Mouse (Mus musculus): Measurements from ENCODE around the gene Bpifa6. TPM values are rescaled to one million over a fixed set of nuclear protein-coding genes. Genes with fewer than 3 reads are reported as not detected.

Gene Bpifa6
- not detected in 2 replicates for polyA plus RNA-seq (2012; ENCODE audit: insufficient read depth, low replicate concordance)

DNA sequence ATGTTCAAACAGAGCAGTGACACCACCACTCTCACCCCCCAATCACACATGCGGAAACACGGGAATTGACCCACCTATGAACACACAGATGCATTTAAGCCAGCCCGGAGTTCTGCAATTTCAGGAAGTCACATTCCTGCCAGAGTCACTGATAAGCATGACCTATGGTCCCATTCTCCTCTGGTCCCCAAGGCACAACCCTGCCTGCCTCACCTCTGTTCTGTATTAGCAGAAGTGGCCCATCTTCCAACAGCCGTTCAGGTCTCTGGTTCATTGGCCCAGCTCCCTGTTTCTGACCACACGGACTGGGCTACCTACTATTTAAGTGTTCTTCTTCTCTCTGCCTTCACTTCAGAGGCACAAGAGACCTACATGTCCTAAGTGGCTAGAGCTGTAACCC, at the start of gene Bpifa6:
Gene Bpifa6 (plus strand): TSS at position 364 of the 400 bp plus-strand sequence.
- H3K4me3 ChIP-seq (replicated peaks): no peak within 1 kb of the TSS
- no peaks in the 10 kb centered on the region for H3K4me1 ChIP-seq
- H3K9me3 ChIP-seq: no peaks in the 10 kb centered on the region
- TF ChIP-seq GATA1 (IDR thresholded peaks at IDR 0.05; ENCODE audit: borderline replicate concordance, low read length) (no peak), FLI1 (IDR thresholded peaks at IDR 0.05; ENCODE audit: low read length) (no peak)
- H3K27me3 ChIP-seq (replicated peaks): peaks cover 8% of the 10 kb centered on the region
- H3K36me3 ChIP-seq (replicated peaks; ENCODE audit: low read length): no peaks in the 10 kb centered on the region

DNA sequence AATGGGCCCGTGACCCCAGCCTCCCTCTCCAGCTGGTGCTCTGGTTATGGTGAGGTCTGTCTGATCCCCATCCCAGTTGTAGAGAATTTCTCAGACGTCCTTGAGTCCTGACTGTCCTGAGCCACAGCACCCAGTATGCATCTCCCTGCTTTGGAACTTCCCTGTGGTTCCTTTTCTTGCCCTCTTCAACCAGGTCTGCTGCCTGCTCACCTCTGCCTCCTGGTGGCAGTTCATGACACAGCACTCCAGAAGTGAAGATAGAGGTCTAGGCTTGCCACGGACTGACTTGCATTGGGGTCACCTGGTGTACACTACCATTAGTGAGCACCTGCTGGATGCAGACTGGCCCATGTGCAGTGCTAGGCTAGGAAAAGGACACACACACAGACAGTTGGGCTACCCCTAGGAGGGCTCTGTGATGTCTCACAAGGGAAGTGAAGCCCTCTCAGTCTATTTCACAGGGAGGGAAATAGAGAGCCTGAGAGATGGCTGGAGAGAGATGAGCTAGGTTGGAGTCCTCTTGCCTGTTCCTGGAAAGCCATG, 44.8 kb upstream of the Bpifa6 start:
- Histone ChIP-seq H3K27me3 (replicated peaks) (peaks cover 86% of the 10 kb centered on the region), H3K36me3 (replicated peaks; ENCODE audit: low read length) (no peaks in the 10 kb centered on the region), H3K4me1 (no peaks in the 10 kb centered on the region; the same call in 1 of the 2 replicates), H3K4me3 (replicated peaks) (no peak overlapping the region), H3K9me3 (peaks cover under 1% of the 10 kb centered on the region; the same call in 1 of the 2 replicates)
- TF ChIP-seq GATA1 (IDR thresholded peaks at IDR 0.05; ENCODE audit: borderline replicate concordance, low read length) (no peak), FLI1 (IDR thresholded peaks at IDR 0.05; ENCODE audit: low read length) (no peak)

DNA sequence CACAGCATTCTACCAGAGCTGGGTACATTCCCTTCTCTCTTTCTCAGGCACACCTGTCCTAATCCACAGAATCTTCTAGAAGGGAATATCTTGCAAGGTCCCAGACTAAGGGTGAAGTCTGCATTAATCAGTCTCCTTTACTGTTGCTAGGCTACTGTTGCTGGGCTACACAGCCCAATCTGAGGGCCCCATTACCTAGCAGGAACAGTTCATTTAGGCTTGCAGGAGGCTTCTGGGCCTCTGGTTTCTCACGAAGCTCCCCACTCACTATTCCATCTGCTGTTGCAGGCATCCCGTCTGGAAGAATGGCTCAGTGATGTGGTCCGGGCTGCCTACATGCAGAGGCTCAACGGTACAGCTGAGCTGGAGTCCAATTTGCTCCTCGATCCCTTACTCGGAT, 43.6 kb upstream of the Bpifa6 start:
- H3K36me3 ChIP-seq (replicated peaks; ENCODE audit: low read length): no peaks in the 10 kb centered on the region
- no peak for TF ChIP-seq FLI1 (IDR thresholded peaks at IDR 0.05; ENCODE audit: low read length)
- no peak for TF ChIP-seq GATA1 (IDR thresholded peaks at IDR 0.05; ENCODE audit: borderline replicate concordance, low read length)
- peaks cover 87% of the 10 kb centered on the region for H3K27me3 ChIP-seq (replicated peaks)
- H3K9me3 ChIP-seq: peaks cover 9% of the 10 kb centered on the region
- no peak overlapping the region for H3K4me3 ChIP-seq (replicated peaks)
- H3K4me1 ChIP-seq: no peaks in the 10 kb centered on the region; the same call in 1 of the 2 replicates

DNA sequence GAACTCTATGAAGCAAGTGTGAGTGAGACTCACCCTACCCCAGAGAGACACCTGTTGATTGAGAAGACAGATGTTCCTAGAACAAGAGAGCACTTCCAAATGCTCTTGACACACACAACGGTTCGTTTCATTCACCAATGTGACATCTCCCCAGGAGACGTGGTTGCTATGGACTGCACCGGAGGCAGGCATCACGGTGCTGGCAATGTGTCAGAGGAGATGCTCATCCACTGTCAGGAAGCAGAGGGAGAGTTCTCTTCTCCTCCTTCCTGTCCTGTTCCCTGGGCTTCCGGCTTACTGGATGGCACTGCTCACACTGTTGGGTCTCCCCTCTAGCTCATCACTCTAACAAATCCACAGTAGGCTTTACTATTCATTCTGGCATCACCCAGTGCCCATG, 41.4 kb upstream of the Bpifa6 start:
- no peaks in the 10 kb centered on the region for H3K36me3 ChIP-seq (replicated peaks; ENCODE audit: low read length)
- peaks cover 90% of the 10 kb centered on the region for H3K27me3 ChIP-seq (replicated peaks)
- peaks cover 9% of the 10 kb centered on the region for H3K9me3 ChIP-seq
- no peak overlapping the region for H3K4me3 ChIP-seq (replicated peaks)
- TF ChIP-seq GATA1 (IDR thresholded peaks at IDR 0.05; ENCODE audit: borderline replicate concordance, low read length) (no peak), FLI1 (IDR thresholded peaks at IDR 0.05; ENCODE audit: low read length) (no peak)
- H3K4me1 ChIP-seq: peaks cover 10% of the 10 kb centered on the region

DNA sequence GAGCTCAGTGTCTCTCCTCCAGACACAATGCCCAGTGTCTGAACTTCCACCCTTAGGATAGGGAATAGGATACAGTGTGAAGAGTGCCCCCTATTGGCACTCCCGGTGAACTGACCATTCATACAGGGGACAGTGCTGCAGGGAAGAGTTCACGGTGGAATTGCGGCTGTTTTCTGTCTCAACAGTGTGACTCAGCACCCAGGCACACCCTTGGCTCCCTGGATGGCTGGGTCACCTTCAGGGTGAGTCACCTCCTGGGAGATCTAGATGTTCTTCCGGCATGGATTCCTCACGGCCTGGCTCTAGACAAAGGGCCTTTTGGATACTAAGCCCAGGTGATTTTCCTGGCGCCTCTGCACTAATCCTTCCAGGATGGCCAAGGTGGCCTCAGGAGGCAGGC, 39.4 kb upstream of the Bpifa6 start:
- H3K4me3 ChIP-seq (replicated peaks): no peak overlapping the region
- H3K36me3 ChIP-seq (replicated peaks; ENCODE audit: low read length): no peaks in the 10 kb centered on the region
- H3K9me3 ChIP-seq: peaks cover 9% of the 10 kb centered on the region
- no peak for TF ChIP-seq GATA1 (IDR thresholded peaks at IDR 0.05; ENCODE audit: borderline replicate concordance, low read length)
- no peak for TF ChIP-seq FLI1 (IDR thresholded peaks at IDR 0.05; ENCODE audit: low read length)
- peaks cover 79% of the 10 kb centered on the region for H3K27me3 ChIP-seq (replicated peaks)
- H3K4me1 ChIP-seq: peaks cover 15% of the 10 kb centered on the region

DNA sequence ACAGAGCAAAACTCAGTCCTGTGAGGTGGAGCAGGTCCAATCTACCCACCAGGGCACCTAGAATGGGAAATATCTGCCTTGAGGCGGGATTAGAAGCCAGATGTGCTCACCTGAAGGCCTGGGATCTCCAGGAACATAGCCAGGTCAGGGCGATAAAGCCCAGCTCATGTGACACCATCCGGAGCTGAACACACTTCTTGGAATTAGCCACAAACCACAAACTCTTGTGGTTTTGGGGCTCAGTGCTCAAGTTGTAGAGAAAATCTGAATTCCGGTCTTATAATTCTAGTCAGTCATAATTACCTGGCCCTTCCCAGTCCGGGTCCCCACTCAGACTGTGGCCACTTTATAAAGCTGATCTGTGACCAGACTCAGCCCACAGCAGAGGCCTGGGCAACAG, 36.9 kb upstream of the Bpifa6 start, which contains the start of gene Bpifb4:
Gene Bpifb4 (plus strand): TSS at position 370 of the 400 bp plus-strand sequence.
- Histone ChIP-seq H3K9me3 (peaks cover 9% of the 10 kb centered on the region), H3K4me1 (peaks cover 15% of the 10 kb centered on the region), H3K4me3 (replicated peaks) (no peak within 1 kb of the TSS), H3K27me3 (replicated peaks) (peaks cover 77% of the 10 kb centered on the region), H3K36me3 (replicated peaks; ENCODE audit: low read length) (no peaks in the 10 kb centered on the region)
- TF ChIP-seq FLI1 (IDR thresholded peaks at IDR 0.05; ENCODE audit: low read length): no peak
- no peak for TF ChIP-seq GATA1 (IDR thresholded peaks at IDR 0.05; ENCODE audit: borderline replicate concordance, low read length)

DNA sequence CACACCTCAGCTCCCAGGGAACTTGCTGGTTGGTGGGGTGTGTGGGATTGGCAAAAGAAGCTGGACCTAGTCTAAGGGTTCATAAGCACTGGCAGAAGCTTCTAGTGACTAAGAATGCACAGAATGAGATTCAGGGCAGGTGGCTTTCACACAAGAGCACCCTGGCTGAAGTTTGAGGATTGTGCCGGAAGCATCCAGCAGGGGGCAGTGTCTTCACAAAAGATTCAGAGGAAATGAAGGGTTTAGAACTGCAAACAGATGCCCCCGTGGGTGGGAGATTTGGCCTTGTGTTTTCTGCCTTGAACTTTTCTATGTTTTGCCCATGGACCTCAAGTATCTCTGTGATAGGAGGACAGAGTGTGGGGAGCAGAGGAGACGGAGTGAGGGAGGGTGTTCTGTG, 31.2 kb upstream of the Bpifa6 start:
- H3K4me3 ChIP-seq (replicated peaks): no peak overlapping the region
- no peaks in the 10 kb centered on the region for H3K9me3 ChIP-seq
- peaks cover 57% of the 10 kb centered on the region for H3K27me3 ChIP-seq (replicated peaks)
- TF ChIP-seq GATA1 (IDR thresholded peaks at IDR 0.05; ENCODE audit: borderline replicate concordance, low read length) (no peak), FLI1 (IDR thresholded peaks at IDR 0.05; ENCODE audit: low read length) (no peak)
- H3K4me1 ChIP-seq: peaks cover 4% of the 10 kb centered on the region
- no peaks in the 10 kb centered on the region for H3K36me3 ChIP-seq (replicated peaks; ENCODE audit: low read length)

DNA sequence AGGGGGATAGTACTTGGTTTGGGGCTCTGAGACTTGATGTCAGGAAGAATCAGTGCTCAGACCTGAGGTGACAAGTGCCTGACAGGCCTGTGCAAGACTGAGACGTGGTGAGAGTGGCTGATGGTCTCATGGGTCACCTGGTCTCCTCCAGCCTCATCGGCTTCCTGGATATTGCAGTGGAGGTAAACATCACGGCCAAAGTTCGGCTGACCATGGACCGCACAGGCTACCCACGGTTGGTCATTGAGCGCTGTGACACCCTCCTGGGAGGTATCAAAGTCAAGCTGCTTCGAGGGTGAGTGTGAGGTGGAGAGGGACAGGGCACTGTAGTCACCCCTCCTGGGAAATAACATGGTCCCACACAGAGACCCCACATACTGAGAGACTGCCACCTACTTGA, 30.2 kb upstream of the Bpifa6 start:
- Histone ChIP-seq H3K4me3 (replicated peaks) (no peak overlapping the region), H3K4me1 (no peaks in the 10 kb centered on the region), H3K27me3 (replicated peaks) (peaks cover 59% of the 10 kb centered on the region), H3K9me3 (no peaks in the 10 kb centered on the region), H3K36me3 (replicated peaks; ENCODE audit: low read length) (no peaks in the 10 kb centered on the region)
- TF ChIP-seq FLI1 (IDR thresholded peaks at IDR 0.05; ENCODE audit: low read length) (no peak), GATA1 (IDR thresholded peaks at IDR 0.05; ENCODE audit: borderline replicate concordance, low read length) (no peak)

DNA sequence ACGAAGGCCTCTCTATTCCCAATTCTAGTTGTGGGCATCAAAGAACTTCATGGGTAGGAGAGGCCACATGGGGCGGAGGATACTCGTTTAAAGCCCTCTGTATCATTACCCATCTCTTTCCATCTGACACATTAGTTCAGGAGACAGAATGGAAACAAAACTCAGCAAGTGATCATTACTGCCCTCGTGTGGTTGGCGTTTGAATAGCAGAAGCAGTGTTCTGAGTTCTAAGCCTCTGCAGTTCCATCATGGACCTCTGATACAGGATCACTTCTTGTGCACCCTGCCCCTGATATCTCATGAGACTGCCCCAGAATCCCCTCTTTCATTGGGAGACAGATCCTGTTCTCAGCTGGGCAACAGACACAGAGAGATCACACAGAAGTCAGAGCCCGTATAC, 21.8 kb upstream of the Bpifa6 start:
- TF ChIP-seq FLI1 (IDR thresholded peaks at IDR 0.05; ENCODE audit: low read length) (no peak), GATA1 (IDR thresholded peaks at IDR 0.05; ENCODE audit: borderline replicate concordance, low read length) (no peak)
- Histone ChIP-seq H3K4me3 (replicated peaks) (no peak overlapping the region), H3K9me3 (no peaks in the 10 kb centered on the region), H3K36me3 (replicated peaks; ENCODE audit: low read length) (no peaks in the 10 kb centered on the region), H3K27me3 (replicated peaks) (peaks cover 46% of the 10 kb centered on the region), H3K4me1 (peaks cover 5% of the 10 kb centered on the region)

DNA sequence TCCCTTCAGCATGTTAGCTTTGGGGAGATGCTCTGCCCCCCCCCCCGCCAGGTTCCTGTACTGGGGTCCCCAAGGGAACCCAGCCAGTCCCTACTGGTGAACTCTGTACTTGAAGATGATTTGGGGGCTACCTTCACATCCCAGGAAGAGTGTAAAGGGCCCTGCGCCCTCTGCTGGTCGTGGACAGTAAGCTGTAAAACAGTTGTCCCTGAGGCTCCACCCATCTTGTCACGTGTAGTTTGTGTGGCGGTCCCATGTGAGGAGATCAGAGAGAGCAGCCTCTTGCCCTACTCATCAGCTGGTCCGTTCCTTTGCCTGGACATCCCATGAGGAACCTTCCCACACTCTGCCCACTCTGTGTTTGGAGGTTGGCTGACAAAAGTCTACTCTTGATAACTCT, 20.9 kb upstream of the Bpifa6 start:
- Histone ChIP-seq H3K9me3 (no peaks in the 10 kb centered on the region), H3K36me3 (replicated peaks; ENCODE audit: low read length) (no peaks in the 10 kb centered on the region), H3K4me1 (peaks cover 5% of the 10 kb centered on the region), H3K27me3 (replicated peaks) (peaks cover 40% of the 10 kb centered on the region), H3K4me3 (replicated peaks) (peak overlapping the region; percentile 70)
- TF ChIP-seq FLI1 (IDR thresholded peaks at IDR 0.05; ENCODE audit: low read length): no peak
- TF ChIP-seq GATA1 (IDR thresholded peaks at IDR 0.05; ENCODE audit: borderline replicate concordance, low read length): no peak

All from megakaryocyte, embryonic 14.5 days (primary cell).